Mouse (Mus musculus) forebrain, embryonic 13.5 days (tissue): Measurements from ENCODE around the gene Tcf23. TPM values are rescaled to one million over a fixed set of nuclear protein-coding genes. Genes with fewer than 3 reads are reported as not detected.
A peak's percentile ranks its signal among the peaks of the same experiment; 100 is the strongest.

ENCODE experiments used
- ATAC-seq: fragments of 200-750 bp; cut with Nextera tagmentation; 2 replicates; pipeline ENCODE4 v1.8.0; 2017
- H3K27ac ChIP-seq: fragments of 300-500 bp; sonication (generic); 2 replicates; pipeline ENCODE4 v1.5.1; 2015; ENCODE audit warnings: inconsistent platforms, mild to moderate bottlenecking, moderate library complexity
- H3K27me3 ChIP-seq: fragments of 300-500 bp; sonication (generic); 2 replicates; pipeline ENCODE4 v1.6.1; 2015; ENCODE audit warnings: mild to moderate bottlenecking, inconsistent platforms
- H3K36me3 ChIP-seq: fragments of 300-500 bp; sonication (generic); 2 replicates; pipeline ENCODE4 v1.6.1; 2015; ENCODE audit warnings: mild to moderate bottlenecking, inconsistent platforms; ENCODE audit not compliant: poor library complexity, severe bottlenecking
- H3K4me1 ChIP-seq: fragments of 300-500 bp; sonication (generic); 2 replicates; pipeline ENCODE4 v1.6.1; 2015; ENCODE audit warnings: inconsistent platforms
- H3K4me2 ChIP-seq: fragments of 300-500 bp; sonication (generic); 2 replicates; pipeline ENCODE4 v1.6.1; 2015; ENCODE audit warnings: inconsistent platforms, mild to moderate bottlenecking, moderate library complexity
- H3K4me3 ChIP-seq: fragments of 300-500 bp; sonication (generic); 2 replicates; pipeline ENCODE4 v1.5.1; 2015; ENCODE audit warnings: mild to moderate bottlenecking, inconsistent platforms
- H3K9ac ChIP-seq: fragments of 300-500 bp; sonication (generic); 2 replicates; pipeline ENCODE4 v1.6.1; 2015; ENCODE audit warnings: mild to moderate bottlenecking, inconsistent platforms
- H3K9me3 ChIP-seq: fragments of 300-500 bp; sonication (generic); replicated peaks from 2 replicates; pipeline ENCODE4 v1.6.1; 2016; ENCODE audit warnings: inconsistent platforms
- WGBS: fragments of 180-500 bp; shearing (Covaris S2); methylation state at CpG from one replicate; pipeline ENCODE4 v1.1.7; 2015; 5-methylcytosine and 5-hydroxymethylcytosine counted together
- polyA plus RNA-seq: library from polyadenylated mRNA; unstranded; fragments of >200 nt; fragmentation: Nextera tagmentation; extraction: Ambion mirVana; gene quantifications from 2 replicates; pipeline ENCODE4 v1.2.1, GENCODE M21; 2015

Tcf23 gene
- not detected in 2 replicates for polyA plus RNA-seq

DNA sequence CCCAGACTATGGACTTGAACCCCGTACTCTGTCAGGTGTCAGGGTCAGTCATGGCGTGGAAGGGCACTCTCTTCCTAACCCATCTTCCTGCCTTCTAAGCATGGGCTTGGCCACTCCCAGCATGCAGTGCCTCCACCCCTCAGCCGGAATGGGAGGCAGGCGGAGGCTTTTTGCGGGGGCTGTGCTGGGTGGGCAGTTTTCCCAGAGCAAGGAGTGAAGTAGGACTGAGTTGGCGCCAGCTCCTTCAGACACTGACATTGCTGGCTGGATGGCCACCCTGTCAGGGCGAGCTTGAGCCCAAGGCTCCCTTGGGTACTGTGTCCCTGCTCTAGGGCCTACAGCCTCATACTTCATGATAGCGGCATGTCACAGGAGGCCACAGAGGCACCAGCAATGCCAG lies at the start of gene Tcf23:
Gene Tcf23 (plus strand): TSS at position 247 of the 400 bp plus-strand sequence.
- Histone ChIP-seq H3K36me3 (no peaks in the 10 kb centered on the region), H3K4me1 (no peaks in the 10 kb centered on the region), H3K9ac (no peak within 1 kb of the TSS), H3K4me2 (no peak within 1 kb of the TSS), H3K27me3 (0 out of 2 replicates have a peak, but pooled peaks cover 2% of the 10 kb centered on the region), H3K4me3 (no peak within 1 kb of the TSS), H3K9me3 (no peaks in the 10 kb centered on the region), H3K27ac (no peak within 1 kb of the TSS)
- 71% methylated on average over 8 of the region's 8 CpGs for WGBS
- ATAC-seq, result no peak

GRCm38 (mm10) chr5:30918691-30919090 lies 49.8 kb upstream of the Tcf23 start:
- Histone ChIP-seq H3K4me3 (no peak overlapping the region), H3K4me1 (peaks cover 42% of the 10 kb centered on the region), H3K4me2 (no peak overlapping the region), H3K27ac (no peak overlapping the region), H3K27me3 (no peaks in the 10 kb centered on the region; the same call in 1 of the 2 replicates), H3K9ac (no peak overlapping the region), H3K36me3 (no peaks in the 10 kb centered on the region), H3K9me3 (no peaks in the 10 kb centered on the region)
- no peak for ATAC-seq
- WGBS, result 84% methylated on average over 8 of the region's 8 CpGs

DNA sequence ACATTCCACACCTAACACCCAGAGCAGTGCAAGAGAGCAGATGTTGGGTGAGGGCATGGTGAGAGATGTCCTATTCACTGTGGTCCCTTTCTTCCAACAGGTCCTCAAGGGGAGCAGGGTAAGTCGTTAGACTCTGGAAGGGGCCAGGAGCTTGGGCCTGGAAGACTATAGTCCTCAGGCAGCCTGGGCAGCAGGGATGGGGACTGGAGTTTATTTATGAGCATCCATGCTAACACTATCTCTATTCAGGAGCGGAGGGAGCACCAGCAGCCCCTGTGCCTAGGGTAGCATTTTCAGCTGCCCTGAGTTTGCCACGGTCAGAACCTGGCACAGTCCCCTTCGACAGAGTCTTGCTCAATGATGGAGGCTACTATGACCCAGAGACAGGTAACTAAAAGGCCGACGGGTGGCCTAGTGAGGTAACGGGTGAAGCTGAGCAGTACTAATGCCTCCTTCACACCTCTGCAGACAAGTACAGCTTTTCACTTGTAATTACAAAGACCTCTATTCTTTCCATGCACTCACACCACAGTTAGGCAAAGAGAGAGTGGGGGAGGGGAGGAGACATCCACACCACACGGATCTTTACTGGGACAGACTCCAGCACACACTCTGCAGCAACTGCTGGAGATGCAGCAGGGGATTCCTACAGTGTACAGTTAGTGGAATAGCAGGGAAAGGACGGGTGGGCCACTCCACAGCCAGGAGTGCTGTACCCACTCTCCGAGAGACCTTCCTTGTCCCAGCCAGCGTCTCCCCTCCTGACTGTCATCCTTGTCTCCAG lies 48.4 kb upstream of the Tcf23 start:
- Histone ChIP-seq H3K4me3 (no peak overlapping the region), H3K27me3 (no peaks in the 10 kb centered on the region; the same call in 1 of the 2 replicates), H3K36me3 (no peaks in the 10 kb centered on the region), H3K27ac (no peak overlapping the region; the same call in 1 of the 2 replicates), H3K9me3 (no peaks in the 10 kb centered on the region), H3K4me2 (peak overlapping the region; percentile 88; the same call in 1 of the 2 replicates), H3K4me1 (peaks cover 40% of the 10 kb centered on the region), H3K9ac (0 out of 2 replicates have a peak overlapping the region, but pooled peaks have one; percentile 8)
- ATAC-seq, result no peak
- 61% methylated on average over 11 of the region's 11 CpGs for WGBS

GRCm38 (mm10) chr5:30920621-30921020 lies 47.8 kb upstream of the Tcf23 start:
- Histone ChIP-seq H3K27ac (no peak overlapping the region), H3K4me1 (peaks cover 35% of the 10 kb centered on the region), H3K27me3 (no peaks in the 10 kb centered on the region; the same call in 1 of the 2 replicates), H3K36me3 (no peaks in the 10 kb centered on the region), H3K9me3 (no peaks in the 10 kb centered on the region), H3K4me2 (peak overlapping the region; percentile 88), H3K4me3 (0 out of 2 replicates have a peak overlapping the region, but pooled peaks have one; percentile 2), H3K9ac (0 out of 2 replicates have a peak overlapping the region, but pooled peaks have one; percentile 8)
- ATAC-seq, result 0 out of 2 replicates have a peak, but pooled peaks have one; percentile 0
- 64% methylated on average over 19 of the region's 19 CpGs for WGBS

GRCm38 (mm10) chr5:30921256-30922033 lies 47.0 kb upstream of the Tcf23 start, which contains the start of gene Khk:
Khk (plus strand) TSS chr5:30921431.
- Histone ChIP-seq H3K9ac (peak within 1 kb of the TSS; percentile 67), H3K27me3 (no peaks in the 10 kb centered on the region; the same call in 1 of the 2 replicates), H3K4me1 (peaks cover 29% of the 10 kb centered on the region), H3K4me3 (peak within 1 kb of the TSS; percentile 51), H3K9me3 (no peaks in the 10 kb centered on the region), H3K27ac (peak within 1 kb of the TSS; percentile 74), H3K36me3 (no peaks in the 10 kb centered on the region), H3K4me2 (peak within 1 kb of the TSS; percentile 88)
- ATAC-seq, result peak; percentile 86
- under 1% methylated on average over 39 of the region's 40 CpGs for WGBS

DNA sequence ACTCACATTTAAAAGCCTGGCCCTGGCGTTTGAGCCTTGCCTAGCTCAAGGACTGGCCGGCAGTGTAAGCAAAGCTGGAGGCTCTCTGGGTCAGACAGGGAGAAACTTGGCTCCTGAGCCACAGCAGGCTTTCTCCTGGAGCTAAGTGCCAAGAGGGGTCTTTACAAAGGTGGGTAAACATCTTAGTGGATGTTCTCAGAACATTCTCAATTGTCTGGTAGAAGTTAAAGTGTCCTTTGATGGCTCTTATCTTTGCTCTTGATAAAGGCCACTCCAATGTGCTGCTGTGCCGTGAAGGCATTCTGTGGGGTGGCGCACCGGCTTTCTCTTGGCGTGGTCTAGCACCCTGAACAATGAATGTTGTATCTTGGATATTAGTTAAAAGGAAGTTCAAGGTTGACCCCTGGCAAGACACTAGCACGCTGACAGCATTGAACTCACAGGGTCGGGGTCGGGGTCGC lies 45.9 kb upstream of the Tcf23 start:
- Histone ChIP-seq H3K4me1 (peaks cover 28% of the 10 kb centered on the region), H3K27ac (no peak overlapping the region), H3K4me2 (peak overlapping the region; percentile 88), H3K9ac (no peak overlapping the region), H3K36me3 (no peaks in the 10 kb centered on the region), H3K4me3 (no peak overlapping the region), H3K27me3 (no peaks in the 10 kb centered on the region; the same call in 1 of the 2 replicates), H3K9me3 (no peaks in the 10 kb centered on the region)
- no peak for ATAC-seq
- WGBS, result 79% methylated on average over 10 of the region's 10 CpGs

- Histone ChIP-seq H3K27ac (no peak overlapping the region), H3K4me2 (no peak overlapping the region), H3K27me3 (no peaks in the 10 kb centered on the region; the same call in 1 of the 2 replicates), H3K36me3 (no peaks in the 10 kb centered on the region), H3K9me3 (no peaks in the 10 kb centered on the region), H3K9ac (no peak overlapping the region), H3K4me3 (no peak overlapping the region), H3K4me1 (peaks cover 28% of the 10 kb centered on the region)
- WGBS, result 86% methylated on average over 6 of the region's 6 CpGs
- no peak for ATAC-seq
These were observed 45.3 kb upstream of the Tcf23 start for GRCm38 (mm10) chr5:30923119-30923518.

GRCm38 (mm10) chr5:30924614-30925013 lies 43.8 kb upstream of the Tcf23 start:
- Histone ChIP-seq H3K9ac (no peak overlapping the region), H3K36me3 (no peaks in the 10 kb centered on the region), H3K9me3 (no peaks in the 10 kb centered on the region), H3K4me1 (peaks cover 27% of the 10 kb centered on the region), H3K4me3 (no peak overlapping the region), H3K4me2 (no peak overlapping the region), H3K27me3 (no peaks in the 10 kb centered on the region; the same call in 1 of the 2 replicates), H3K27ac (no peak overlapping the region)
- no peak for ATAC-seq
- WGBS, result 82% methylated on average over 8 of the region's 8 CpGs

- Histone ChIP-seq H3K4me1 (peaks cover 21% of the 10 kb centered on the region), H3K36me3 (no peaks in the 10 kb centered on the region), H3K27ac (no peak overlapping the region), H3K4me2 (no peak overlapping the region), H3K9me3 (no peaks in the 10 kb centered on the region), H3K27me3 (no peaks in the 10 kb centered on the region; the same call in 1 of the 2 replicates), H3K4me3 (no peak overlapping the region), H3K9ac (no peak overlapping the region)
- ATAC-seq, result no peak
- WGBS, result 92% methylated on average over 5 of the region's 5 CpGs
These were observed 43.2 kb upstream of the Tcf23 start for GRCm38 (mm10) chr5:30925217-30925616.

GRCm38 (mm10) chr5:30926073-30926472 lies 42.4 kb upstream of the Tcf23 start:
- H3K4me2 ChIP-seq, result no peak overlapping the region
- 82% methylated on average over 2 of the region's 2 CpGs for WGBS
- no peaks in the 10 kb centered on the region; the same call in 1 of the 2 replicates for H3K27me3 ChIP-seq
- H3K27ac ChIP-seq, result no peak overlapping the region
- no peaks in the 10 kb centered on the region for H3K36me3 ChIP-seq
- no peak for ATAC-seq
- H3K9ac ChIP-seq, result no peak overlapping the region
- peaks cover 19% of the 10 kb centered on the region for H3K4me1 ChIP-seq
- H3K4me3 ChIP-seq, result no peak overlapping the region
- H3K9me3 ChIP-seq, result no peaks in the 10 kb centered on the region

DNA sequence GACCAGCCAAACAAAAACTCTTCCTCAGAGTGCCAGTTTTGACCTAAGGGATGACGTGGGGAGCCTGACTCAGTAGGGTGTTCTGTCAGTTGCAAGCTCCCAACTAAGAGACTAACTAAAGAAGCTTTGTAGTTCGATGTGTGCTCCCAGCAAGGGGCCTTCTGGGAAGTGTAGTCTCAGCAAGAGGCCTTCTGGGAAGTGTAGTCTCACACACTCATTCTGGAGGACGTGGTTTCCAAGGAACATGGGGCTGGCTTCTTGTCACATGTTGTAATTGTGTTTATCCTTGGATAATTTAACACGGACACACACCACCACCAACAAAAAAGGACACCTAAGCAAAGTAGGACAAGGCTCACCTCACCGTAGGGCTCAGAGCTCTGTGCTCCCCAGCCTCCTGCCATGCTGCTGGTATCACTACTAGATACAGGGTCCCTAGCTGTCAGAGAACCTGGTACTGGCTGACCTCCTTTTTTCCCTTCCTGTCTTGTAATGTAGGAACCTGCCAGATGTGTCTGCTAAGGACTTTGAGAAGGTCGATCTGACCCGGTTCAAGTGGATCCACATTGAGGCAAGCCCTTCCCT lies 40.4 kb upstream of the Tcf23 start:
- Histone ChIP-seq H3K4me3 (no peak overlapping the region), H3K4me2 (peak overlapping the region; percentile 27), H3K9me3 (no peaks in the 10 kb centered on the region), H3K9ac (no peak overlapping the region), H3K27me3 (no peaks in the 10 kb centered on the region), H3K27ac (no peak overlapping the region), H3K4me1 (0 out of 2 replicates have a peak, but pooled peaks cover 3% of the 10 kb centered on the region), H3K36me3 (no peaks in the 10 kb centered on the region)
- 41% methylated on average over 7 of the region's 7 CpGs for WGBS
- ATAC-seq, result peak; percentile 61; the same call in 1 of the 2 replicates
